Mouse (Mus musculus): ENCODE results near the gene Car15. TPM values are rescaled to one million over a fixed set of nuclear protein-coding genes. Genes with fewer than 3 reads are reported as not detected.

Car15 gene
- total RNA-seq, 2 experiments from 2014 or later, result 1.8 to 2.2 TPM

DNA sequence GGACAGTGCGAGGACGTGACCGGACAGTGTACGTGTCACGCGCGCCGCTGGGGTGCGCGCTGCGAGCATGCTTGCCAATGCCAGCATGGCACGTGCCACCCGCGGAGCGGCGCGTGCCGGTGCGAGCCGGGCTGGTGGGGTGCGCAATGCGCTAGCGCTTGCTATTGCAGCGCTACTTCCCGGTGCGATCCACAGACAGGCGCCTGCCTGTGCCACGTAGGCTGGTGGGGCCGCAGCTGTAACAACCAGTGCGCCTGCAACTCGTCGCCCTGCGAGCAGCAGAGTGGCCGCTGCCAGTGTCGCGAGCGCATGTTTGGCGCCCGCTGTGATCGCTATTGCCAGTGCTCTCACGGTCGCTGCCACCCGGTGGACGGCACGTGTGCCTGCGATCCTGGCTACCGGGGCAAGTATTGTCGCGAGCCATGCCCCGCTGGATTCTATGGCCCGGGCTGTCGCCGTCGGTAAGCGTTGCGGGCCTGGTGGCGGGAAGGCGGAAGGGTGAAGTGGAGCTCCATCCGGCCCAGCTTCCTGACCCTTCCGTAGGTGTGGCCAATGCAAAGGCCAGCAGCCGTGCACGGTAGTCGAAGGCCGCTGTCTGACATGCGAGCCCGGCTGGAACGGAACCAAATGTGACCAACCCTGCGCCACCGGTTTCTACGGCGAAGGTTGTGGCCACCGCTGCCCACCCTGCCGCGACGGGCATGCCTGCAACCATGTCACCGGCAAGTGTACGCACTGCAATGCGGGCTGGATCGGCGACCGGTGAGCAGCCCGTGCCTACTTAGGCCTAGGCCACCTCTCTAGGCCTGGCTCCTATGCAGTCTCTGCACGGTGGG, 35.1 kb downstream of the Car15 start:
- peak; percentile 46 to 54 for DNase-seq (ENCODE audit: low spot score in 2 of 2)

DNA sequence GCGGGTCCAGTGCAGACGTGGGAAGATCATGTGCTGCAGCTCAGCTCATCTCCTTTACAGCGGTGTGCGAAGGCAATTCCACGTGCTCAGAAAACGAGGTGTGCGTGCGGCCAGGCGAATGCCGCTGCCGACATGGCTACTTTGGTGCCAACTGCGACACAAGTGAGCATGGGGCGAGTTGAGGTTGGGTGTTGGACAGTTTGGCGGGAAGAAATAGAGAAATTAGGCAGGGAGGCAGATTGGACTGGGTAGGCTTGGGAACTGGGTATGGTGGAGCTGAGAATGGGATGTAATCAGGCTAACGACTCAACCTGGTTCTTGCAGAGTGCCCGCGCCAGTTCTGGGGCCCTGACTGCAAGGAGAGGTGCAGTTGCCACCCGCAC, 35.7 kb downstream of the Car15 start:
- DNase-seq (ENCODE audit: low spot score in 2 of 2), result no peak

GRCm38 (mm10) chr16:17801777-17802455, 36.2 kb downstream of the Car15 start:
- no peak for DNase-seq (ENCODE audit: low spot score in 2 of 2)

- DNase-seq (ENCODE audit: low spot score in 2 of 2), result no peak
Measured at GRCm38 (mm10) chr16:17799584-17799983, 38.6 kb downstream of the Car15 start.

DNA sequence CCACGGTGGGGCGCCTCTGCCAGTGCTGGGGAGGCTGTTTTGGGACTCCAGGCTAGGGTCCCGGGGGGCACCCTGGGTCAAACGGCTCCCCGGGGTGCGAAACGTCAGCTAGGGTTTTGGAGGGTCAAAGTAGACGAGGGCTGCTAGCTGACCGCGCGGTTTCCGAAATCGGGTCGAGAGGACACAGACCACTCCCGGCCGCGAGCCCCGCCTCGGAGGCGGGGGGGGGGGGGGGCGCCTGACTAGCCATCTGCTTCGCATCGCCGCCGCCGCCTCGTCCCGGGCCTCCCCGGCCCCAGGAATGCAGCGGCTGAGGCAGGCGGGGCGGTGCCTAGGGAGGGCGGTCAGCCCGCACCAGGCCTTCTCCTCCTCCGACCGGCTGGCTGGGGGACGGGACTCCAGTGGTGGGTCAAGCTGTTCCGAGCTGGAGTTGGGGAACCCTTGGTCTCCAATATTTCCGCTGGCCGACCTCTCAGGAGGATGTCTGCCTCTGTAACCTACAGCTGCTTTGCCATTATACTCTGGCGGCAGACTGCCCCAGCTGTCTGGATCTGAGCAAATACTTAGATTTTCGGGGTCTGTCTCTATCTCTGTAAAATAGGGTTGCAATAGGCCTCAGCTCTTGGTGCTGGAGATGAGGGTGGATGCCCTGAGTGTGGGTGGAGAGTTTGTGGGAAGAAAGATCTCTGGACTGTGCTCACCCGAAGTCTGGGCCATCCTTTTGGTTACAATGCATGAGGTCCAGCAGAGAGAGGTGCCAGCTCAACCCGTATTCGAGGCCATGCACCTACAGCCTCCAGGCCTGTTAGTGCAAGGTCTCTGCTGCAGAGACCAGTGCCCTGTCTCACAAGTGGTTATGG, 39.6 kb downstream of the Car15 start:
- DNase-seq (ENCODE audit: low spot score in 2 of 2), result no peak

DNA sequence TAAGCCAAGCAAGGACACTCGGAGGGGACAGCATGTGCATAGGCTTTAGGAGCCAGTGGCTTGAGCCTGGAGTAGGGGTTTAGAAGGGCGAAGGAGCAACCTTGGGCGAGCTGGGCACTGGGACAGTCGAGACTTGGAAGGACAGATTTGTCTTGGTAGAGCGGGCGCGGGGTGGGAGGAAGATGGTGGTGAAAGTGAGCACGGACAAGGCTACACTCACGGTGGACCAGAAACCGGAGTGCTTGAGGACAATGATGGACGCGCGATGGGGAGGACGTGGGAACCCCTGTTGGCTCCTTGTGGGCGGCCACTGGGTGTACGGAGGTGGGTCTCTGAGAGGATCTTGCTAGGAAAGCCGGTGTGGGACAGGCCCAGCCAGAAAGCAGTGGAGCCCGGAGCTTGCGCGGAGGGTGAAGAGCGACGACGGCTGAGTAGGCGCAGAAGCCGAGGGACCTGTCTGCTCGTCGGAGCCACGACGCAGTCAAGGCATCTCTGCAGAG, 40.3 kb downstream of the Car15 start:
- no peak for DNase-seq (ENCODE audit: low spot score in 2 of 2)

- peak in 1 of 2 experiments; percentile 47 for DNase-seq (ENCODE audit: low spot score in 2 of 2)
Measured at GRCm38 (mm10) chr16:17796971-17797811, 41.0 kb downstream of the Car15 start, which contains the start of gene Scarf2. TSS of gene Scarf2 (plus strand) at chr16:17797282.

GRCm38 (mm10) chr16:17796519-17796918, 41.6 kb downstream of the Car15 start:
- DNase-seq (ENCODE audit: low spot score in 2 of 2), result no peak

GRCm38 (mm10) chr16:17795643-17796042, 42.5 kb downstream of the Car15 start:
- DNase-seq (ENCODE audit: low spot score in 2 of 2), result no peak

GRCm38 (mm10) chr16:17794047-17794446, 44.1 kb downstream of the Car15 start:
- no peak for DNase-seq (ENCODE audit: low spot score in 2 of 2)

DNA sequence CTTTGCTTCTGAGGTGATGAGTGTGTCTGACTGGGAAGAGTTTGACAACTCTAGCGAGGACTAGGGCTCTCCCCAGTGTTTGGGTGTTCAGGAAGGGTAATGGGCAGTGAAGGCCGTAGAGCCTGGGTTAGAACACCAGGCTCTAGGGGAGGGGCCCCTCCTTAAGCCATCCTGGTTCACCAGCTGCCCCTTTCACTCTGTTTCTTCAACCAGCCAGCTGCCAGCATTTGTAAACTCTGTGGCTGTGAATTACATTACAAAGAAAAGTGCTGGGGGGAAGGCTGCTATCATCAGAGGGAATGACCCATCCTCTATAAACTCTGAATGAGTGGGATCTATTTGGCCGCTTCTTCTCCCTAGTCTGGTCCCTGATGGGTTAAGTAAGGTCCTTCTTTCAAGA, 45.4 kb downstream of the Car15 start:
- no peak for DNase-seq (ENCODE audit: low spot score in 2 of 2)

DNA sequence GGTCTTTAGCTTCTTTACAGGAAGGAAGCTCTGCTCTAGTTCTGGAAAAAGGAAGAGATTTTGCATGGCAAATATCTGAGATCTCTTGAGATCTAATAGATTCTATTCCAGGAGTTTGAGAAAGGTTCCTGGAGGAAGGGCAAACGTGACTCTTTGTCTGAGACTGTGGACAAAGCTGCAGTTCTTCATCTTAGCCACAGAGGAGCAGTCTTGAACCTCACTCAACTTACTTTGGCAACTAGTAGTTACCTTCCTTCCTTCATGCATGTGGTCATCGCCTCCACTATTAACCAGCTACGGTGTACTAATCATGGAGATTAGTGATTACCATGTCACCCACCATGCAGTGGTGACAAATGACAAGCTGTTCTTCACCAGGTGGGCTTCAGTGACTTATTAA, 52.8 kb downstream of the Car15 start:
- no peak for DNase-seq (ENCODE audit: low spot score in 2 of 2)

Other genes starting within 250 kb of the Car15 start
- 10 to 100 TPM; 29.9 to 30.2 TPM for gene Smpd4, start 219.0 kb downstream of the Car15 start, total RNA-seq (2021)
- gene Ccdc74a, start 191.9 kb downstream of the Car15 start, total RNA-seq (2021), result 1 to 10 TPM; 1.2 to 1.8 TPM
- 10 to 100 TPM; 57.1 to 58.2 TPM for gene Med15, start 105.5 kb downstream of the Car15 start, total RNA-seq (2021)
- 10 to 100 TPM; 29.8 to 38.3 TPM for gene Klhl22, start 78.7 kb downstream of the Car15 start, total RNA-seq (2021)
- gene Scarf2, start 41.1 kb downstream of the Car15 start, total RNA-seq (2021), result 10 to 100 TPM in 1 of 2 experiments, 1 to 10 TPM in 1; 9.5 to 11.7 TPM
- gene B830017H08Rik, start 5.2 kb downstream of the Car15 start, total RNA-seq (2021), result not detected
- gene Gm20518, start 53.3 kb upstream of the Car15 start, total RNA-seq (2021), result under 1 TPM; 0.32 to 0.66 TPM
- gene Tssk1, start 55.9 kb upstream of the Car15 start, total RNA-seq (2021), result not detected
- 10 to 100 TPM; 56.7 to 68.6 TPM for gene Dgcr2, start 60.2 kb upstream of the Car15 start, total RNA-seq (2021)
- gene Tssk2, start 60.3 kb upstream of the Car15 start, total RNA-seq (2021), result not detected
- gene Ess2, start 73.0 kb upstream of the Car15 start, total RNA-seq (2021), result 10 to 100 TPM; 13.6 to 15.0 TPM
- gene Gsc2, start 76.7 kb upstream of the Car15 start, total RNA-seq (2021), result not detected
- gene Slc25a1, start 89.9 kb upstream of the Car15 start, total RNA-seq (2021), result 100 to 1,000 TPM; 368 to 895 TPM
- gene Vpreb2, start 142.1 kb upstream of the Car15 start, total RNA-seq (2021), result under 1 TPM in 1 of 2 experiments, not detected in 1; 0.42 TPM
- gene Dgcr6, start 214.5 kb upstream of the Car15 start, total RNA-seq (2021), result 10 to 100 TPM; 79.7 to 83.3 TPM